Mouse (Mus musculus): ENCODE results near the gene Nol6.

DNA sequence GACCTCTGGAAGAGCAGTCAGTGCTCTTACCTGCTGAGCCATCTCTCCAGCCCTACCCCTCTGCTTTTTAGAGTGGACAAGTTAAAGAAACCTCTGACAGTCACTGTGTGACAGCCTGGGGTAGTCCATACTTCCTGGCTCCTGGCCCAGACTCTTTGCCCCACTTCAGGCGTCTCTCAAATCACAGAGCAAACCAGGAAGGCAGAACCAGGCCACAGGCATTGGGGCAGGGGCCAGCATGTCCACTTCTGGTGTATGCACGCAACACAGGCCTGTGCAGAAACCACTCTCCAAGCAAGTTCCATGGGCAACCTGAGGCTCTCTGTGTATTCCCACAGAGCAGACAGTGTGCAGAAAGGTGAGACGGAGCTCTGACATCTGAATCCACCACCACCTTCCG lies 59.1 kb downstream of the Nol6 start:
- TF ChIP-seq POLR2A (IDR thresholded peaks at IDR 0.05; ENCODE audit: insufficient read length, low read depth) = no peak
- TF ChIP-seq CEBPB (IDR thresholded peaks at IDR 0.05; ENCODE audit: insufficient read depth, poor library complexity, severe bottlenecking) = no peak
- no peak for TF ChIP-seq USF1 (IDR thresholded peaks at IDR 0.05; ENCODE audit: low read depth)
- no peak for TF ChIP-seq MAX (IDR thresholded peaks at IDR 0.05; ENCODE audit: low read depth)
- TF ChIP-seq SRF (IDR thresholded peaks at IDR 0.05; ENCODE audit: control insufficient read depth, insufficient read length, low read depth) = no peak
- no peak for TF ChIP-seq MYOD1 (IDR thresholded peaks at IDR 0.05; ENCODE audit: control insufficient read depth in 1 of 3, insufficient read length in 2 of 3, low read depth in 2 of 3)
- no peak for TF ChIP-seq MYOG (IDR thresholded peaks at IDR 0.05; ENCODE audit: control insufficient read depth in 1 of 3, insufficient read depth in 1 of 3, insufficient read length in 2 of 3, low read depth in 2 of 3)
- TF ChIP-seq TCF12 (IDR thresholded peaks at IDR 0.05; ENCODE audit: insufficient read depth, poor library complexity, severe bottlenecking) = no peak
